Mouse (Mus musculus) hindbrain, embryonic 12.5 days (tissue): Measurements from ENCODE around the gene P3h3. TPM values are rescaled to one million over a fixed set of nuclear protein-coding genes. Genes with fewer than 3 reads are reported as not detected.

Source experiments
- ATAC-seq: fragments of 200-750 bp; cut with Nextera tagmentation; 2 replicates; pipeline ENCODE4 v1.8.0; 2017; ENCODE audit warnings: moderate TSS enrichment; ENCODE audit not compliant: low FRiP score
- H3K27ac ChIP-seq: fragments of 300-500 bp; sonication (generic); 2 replicates; pipeline ENCODE4 v1.5.1; 2016; ENCODE audit warnings: mild to moderate bottlenecking
- H3K27me3 ChIP-seq: fragments of 300-500 bp; sonication (generic); 2 replicates; pipeline ENCODE4 v1.6.1; 2016; ENCODE audit warnings: mild to moderate bottlenecking
- H3K36me3 ChIP-seq: fragments of 300-500 bp; sonication (generic); 2 replicates; pipeline ENCODE4 v1.6.1; 2016; ENCODE audit warnings: mild to moderate bottlenecking
- H3K4me1 ChIP-seq: fragments of 300-500 bp; sonication (generic); 2 replicates; pipeline ENCODE4 v1.6.1; 2016
- H3K4me2 ChIP-seq: fragments of 300-500 bp; sonication (generic); replicated peaks from 2 replicates; pipeline ENCODE4 v1.6.1; 2016; ENCODE audit warnings: mild to moderate bottlenecking
- H3K4me3 ChIP-seq: fragments of 300-500 bp; sonication (generic); 2 replicates; pipeline ENCODE4 v1.5.1; 2016; ENCODE audit warnings: mild to moderate bottlenecking
- H3K9ac ChIP-seq: fragments of 300-500 bp; sonication (generic); 2 replicates; pipeline ENCODE4 v1.6.1; 2016; ENCODE audit warnings: mild to moderate bottlenecking, moderate library complexity
- H3K9me3 ChIP-seq: fragments of 300-500 bp; sonication (generic); replicated peaks from 2 replicates; pipeline ENCODE4 v1.6.1; 2016; ENCODE audit warnings: mild to moderate bottlenecking
- WGBS: fragments of 180-500 bp; shearing (Covaris S2); methylation state at CpG from one replicate; pipeline ENCODE4 v1.1.7; 2016; 5-methylcytosine and 5-hydroxymethylcytosine counted together
- polyA plus RNA-seq: library from polyadenylated mRNA; unstranded; fragments of >200 nt; fragmentation: Nextera tagmentation; extraction: Ambion mirVana; gene quantifications from 2 replicates; pipeline ENCODE4 v1.2.1, GENCODE M21; 2016

Gene P3h3
- polyA plus RNA-seq, 1 experiment from 2014 or later = 39.6 TPM

DNA sequence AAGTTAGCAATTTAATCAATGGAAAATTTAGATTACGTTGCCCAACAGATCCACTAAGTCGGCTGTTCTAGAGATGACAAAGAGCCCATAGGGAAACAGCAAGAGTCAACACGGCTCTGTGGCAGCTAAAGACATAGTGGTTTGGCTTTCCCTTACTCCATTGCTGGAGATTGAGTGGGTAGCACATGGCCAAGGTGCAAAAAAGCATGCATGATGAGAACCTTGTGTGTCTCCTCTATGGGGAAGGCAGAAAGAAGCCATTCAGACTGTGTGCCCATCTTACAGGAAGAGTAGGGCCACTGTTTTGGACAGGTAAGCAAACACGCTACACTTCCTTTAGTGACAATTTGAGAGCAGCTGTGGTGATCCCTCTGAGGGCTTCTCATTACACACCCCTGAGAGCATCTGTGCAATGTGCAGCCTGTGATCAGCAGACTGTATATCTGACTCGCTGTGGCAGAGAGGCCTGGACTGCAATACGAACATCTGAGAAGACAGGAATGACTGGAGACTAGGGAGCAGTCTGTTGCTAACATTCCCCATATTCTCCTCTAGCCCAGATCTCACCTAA lies 31.1 kb upstream of the P3h3 start:
- Histone ChIP-seq H3K36me3 (no peaks in the 10 kb centered on the region), H3K4me1 (0 out of 2 replicates have a peak, but pooled peaks cover 3% of the 10 kb centered on the region), H3K9ac (no peak overlapping the region), H3K27me3 (no peaks in the 10 kb centered on the region), H3K4me3 (no peak overlapping the region), H3K4me2 (no peak overlapping the region), H3K27ac (no peak overlapping the region), H3K9me3 (no peaks in the 10 kb centered on the region)
- WGBS = 92% methylated on average over 6 of the region's 6 CpGs
- no peak for ATAC-seq

DNA sequence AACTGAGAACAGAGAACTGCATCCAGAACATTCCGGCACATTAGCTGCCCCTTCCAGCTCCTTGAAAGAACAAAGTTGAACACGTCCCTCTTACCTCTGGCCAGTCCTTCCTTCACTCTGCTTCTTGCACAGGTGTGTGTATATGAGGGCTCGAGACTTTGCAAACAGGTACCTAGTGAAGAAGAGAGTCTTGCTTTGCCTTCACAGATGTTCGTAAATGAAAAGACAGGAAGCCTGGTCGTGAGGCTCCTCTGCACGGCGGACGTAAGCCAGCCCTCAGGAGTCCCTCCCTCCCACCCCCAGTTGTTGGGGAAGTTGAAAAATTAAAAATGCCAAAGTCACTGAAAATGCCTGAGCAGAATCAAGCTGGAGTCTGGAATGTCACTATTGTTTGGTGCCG lies 30.4 kb upstream of the P3h3 start, which contains the start of gene Cd4:
TSS of gene Cd4 (minus strand) at position 236 of the 400 bp plus-strand sequence.
- no peak for ATAC-seq
- Histone ChIP-seq H3K27ac (no peak within 1 kb of the TSS), H3K4me2 (no peak within 1 kb of the TSS), H3K9me3 (no peaks in the 10 kb centered on the region), H3K36me3 (no peaks in the 10 kb centered on the region), H3K27me3 (no peaks in the 10 kb centered on the region), H3K9ac (no peak within 1 kb of the TSS), H3K4me3 (no peak within 1 kb of the TSS; the same call in 1 of the 2 replicates), H3K4me1 (0 out of 2 replicates have a peak, but pooled peaks cover 3% of the 10 kb centered on the region)
- WGBS = 89% methylated on average over 9 of the region's 9 CpGs

DNA sequence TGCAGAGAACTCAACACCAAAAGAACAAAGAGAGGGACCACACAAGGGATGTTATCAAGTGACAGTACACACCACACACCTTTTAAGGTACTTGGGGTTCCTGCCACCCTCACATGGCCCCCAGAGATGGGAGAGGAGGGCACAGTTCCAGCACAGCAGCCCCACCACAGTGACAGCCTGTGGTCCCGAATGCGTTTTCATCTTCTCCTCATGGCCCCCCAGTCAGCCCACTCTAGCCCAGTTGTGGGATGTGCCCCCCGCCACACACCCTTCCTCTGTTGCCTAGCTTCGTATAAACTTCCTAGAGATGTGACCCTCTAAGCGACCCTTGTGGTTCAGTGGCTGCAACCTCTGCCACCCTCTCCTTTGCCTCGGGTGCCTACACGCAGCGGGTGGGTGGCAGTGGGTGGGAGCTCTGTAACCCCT lies 28.4 kb upstream of the P3h3 start:
- no peak overlapping the region for H3K9ac ChIP-seq
- H3K4me1 ChIP-seq = 0 out of 2 replicates have a peak, but pooled peaks cover 3% of the 10 kb centered on the region
- 90% methylated on average over 8 of the region's 8 CpGs for WGBS
- H3K9me3 ChIP-seq = no peaks in the 10 kb centered on the region
- no peak for ATAC-seq
- H3K36me3 ChIP-seq = no peaks in the 10 kb centered on the region
- no peak overlapping the region for H3K4me3 ChIP-seq
- H3K27ac ChIP-seq = no peak overlapping the region
- no peak overlapping the region for H3K4me2 ChIP-seq
- no peaks in the 10 kb centered on the region for H3K27me3 ChIP-seq

GRCm38 (mm10) chr6:124884714-124885500 lies 27.4 kb upstream of the P3h3 start:
- Histone ChIP-seq H3K9ac (no peak overlapping the region), H3K27ac (no peak overlapping the region), H3K36me3 (no peaks in the 10 kb centered on the region), H3K4me2 (no peak overlapping the region), H3K27me3 (no peaks in the 10 kb centered on the region), H3K4me1 (0 out of 2 replicates have a peak, but pooled peaks cover 3% of the 10 kb centered on the region), H3K9me3 (no peaks in the 10 kb centered on the region), H3K4me3 (no peak overlapping the region)
- 77% methylated on average over 10 of the region's 10 CpGs for WGBS
- no peak for ATAC-seq

DNA sequence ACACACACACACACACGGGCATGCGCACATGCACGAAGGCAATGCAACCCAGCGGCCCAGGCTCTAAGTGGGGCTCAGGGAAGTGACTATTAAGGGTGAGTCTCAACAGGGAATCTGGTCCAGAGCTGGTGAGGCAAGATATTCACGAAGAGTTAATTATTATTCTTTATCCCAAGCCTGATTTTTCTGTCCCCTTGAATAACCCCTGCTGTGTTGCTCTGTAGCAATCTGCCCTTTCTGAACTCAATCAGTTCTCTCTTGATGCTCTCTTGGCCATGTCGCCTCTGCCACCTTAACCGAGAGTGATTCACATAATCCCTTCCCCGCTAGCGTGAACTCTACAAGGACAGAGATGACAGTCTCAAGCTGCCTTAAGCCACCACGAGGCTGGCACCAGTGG lies 25.8 kb upstream of the P3h3 start:
- Histone ChIP-seq H3K4me2 (no peak overlapping the region), H3K9me3 (no peaks in the 10 kb centered on the region), H3K27ac (no peak overlapping the region), H3K36me3 (no peaks in the 10 kb centered on the region), H3K27me3 (no peaks in the 10 kb centered on the region), H3K4me3 (no peak overlapping the region), H3K4me1 (0 out of 2 replicates have a peak, but pooled peaks cover 3% of the 10 kb centered on the region), H3K9ac (no peak overlapping the region)
- ATAC-seq = no peak
- WGBS = 78% methylated on average over 10 of the region's 10 CpGs

DNA sequence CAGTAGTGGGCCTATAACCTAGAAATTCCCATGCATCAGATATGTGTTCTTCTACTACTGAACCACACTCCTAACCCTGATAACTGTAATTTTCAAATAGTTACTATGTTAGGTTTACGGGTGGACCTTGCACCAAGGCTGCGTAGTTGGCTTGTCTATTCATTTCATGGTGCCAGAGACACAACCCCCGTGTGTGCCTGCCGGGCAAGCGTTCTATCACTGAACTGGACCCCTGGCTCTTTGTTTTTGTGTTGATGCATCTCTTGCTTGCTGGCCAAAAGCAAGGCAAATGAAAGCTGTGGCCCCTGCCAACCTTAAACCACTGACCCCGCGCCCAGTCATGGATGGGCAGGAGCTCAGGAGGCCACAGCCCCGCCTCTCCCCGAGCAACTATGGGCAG lies 24.3 kb upstream of the P3h3 start:
- H3K4me1 ChIP-seq = 0 out of 2 replicates have a peak, but pooled peaks cover 3% of the 10 kb centered on the region
- H3K9me3 ChIP-seq = no peaks in the 10 kb centered on the region
- no peak overlapping the region for H3K4me3 ChIP-seq
- 96% methylated on average over 9 of the region's 9 CpGs for WGBS
- no peaks in the 10 kb centered on the region for H3K27me3 ChIP-seq
- H3K36me3 ChIP-seq = no peaks in the 10 kb centered on the region
- no peak overlapping the region for H3K9ac ChIP-seq
- no peak overlapping the region for H3K27ac ChIP-seq
- no peak for ATAC-seq
- no peak overlapping the region for H3K4me2 ChIP-seq

GRCm38 (mm10) chr6:124879390-124879789 lies 21.8 kb upstream of the P3h3 start:
- H3K4me1 ChIP-seq = no peaks in the 10 kb centered on the region
- H3K4me3 ChIP-seq = no peak overlapping the region
- WGBS = 53% methylated on average over 6 of the region's 6 CpGs
- H3K27ac ChIP-seq = no peak overlapping the region
- no peaks in the 10 kb centered on the region for H3K9me3 ChIP-seq
- H3K9ac ChIP-seq = no peak overlapping the region
- no peak overlapping the region for H3K4me2 ChIP-seq
- ATAC-seq = no peak
- no peaks in the 10 kb centered on the region for H3K36me3 ChIP-seq
- H3K27me3 ChIP-seq = no peaks in the 10 kb centered on the region

- Histone ChIP-seq H3K4me3 (no peak overlapping the region), H3K27ac (no peak overlapping the region), H3K9ac (no peak overlapping the region), H3K36me3 (no peaks in the 10 kb centered on the region), H3K27me3 (no peaks in the 10 kb centered on the region), H3K4me1 (no peaks in the 10 kb centered on the region), H3K4me2 (no peak overlapping the region), H3K9me3 (no peaks in the 10 kb centered on the region)
- ATAC-seq = no peak
- WGBS = 60% methylated on average over 2 of the region's 3 CpGs
Observed at GRCm38 (mm10) chr6:124874348-124874747, 16.8 kb upstream of the P3h3 start.

- 47% methylated on average over 6 of the region's 7 CpGs for whole genome bisulfite sequencing
- Histone ChIP-seq H3K4me2 (no peak overlapping the region), H3K27ac (0 out of 2 replicates have a peak overlapping the region, but pooled peaks have one; percentile 44), H3K4me1 (peaks cover 47% of the 10 kb centered on the region), H3K4me3 (no peak overlapping the region), H3K27me3 (no peaks in the 10 kb centered on the region), H3K9me3 (no peaks in the 10 kb centered on the region), H3K9ac (0 out of 2 replicates have a peak overlapping the region, but pooled peaks have one; percentile 11), H3K36me3 (no peaks in the 10 kb centered on the region)
- no peak for ATAC-seq
Observed at GRCm38 (mm10) chr6:124866560-124866959, 9.0 kb upstream of the P3h3 start.

DNA sequence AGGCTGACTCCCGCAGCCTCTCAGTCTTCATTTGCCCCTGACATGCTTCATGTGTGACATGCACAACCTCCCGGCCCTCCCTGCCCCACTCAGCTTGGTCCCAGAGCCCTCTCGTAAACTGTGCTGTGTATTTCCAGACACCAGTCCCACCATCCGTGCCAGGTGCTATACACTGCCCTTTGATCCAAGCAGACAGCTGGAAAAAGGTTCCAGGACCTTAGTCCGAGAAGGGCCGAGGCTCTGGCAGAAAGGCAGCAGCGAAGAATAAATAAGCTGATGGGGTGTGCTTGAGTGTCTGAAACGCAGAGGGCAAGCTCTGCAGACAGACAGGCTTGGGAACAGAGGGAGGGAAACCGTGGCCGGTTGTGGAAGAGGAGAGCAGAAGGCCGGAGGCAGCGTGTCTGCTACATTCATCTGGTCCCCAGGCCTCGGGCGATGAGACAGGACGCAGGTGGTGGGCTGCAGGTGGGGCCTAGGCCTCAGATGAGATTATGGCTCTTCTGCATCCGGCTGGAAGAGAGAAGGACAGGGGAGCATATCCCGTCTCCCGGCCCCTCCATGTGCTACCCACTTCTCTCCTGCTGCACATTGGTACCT lies 8.3 kb upstream of the P3h3 start:
- Histone ChIP-seq H3K4me3 (no peak overlapping the region), H3K4me1 (peaks cover 53% of the 10 kb centered on the region), H3K36me3 (no peaks in the 10 kb centered on the region), H3K27me3 (no peaks in the 10 kb centered on the region), H3K27ac (peak overlapping the region; percentile 44), H3K9ac (no peak overlapping the region), H3K4me2 (no peak overlapping the region), H3K9me3 (no peaks in the 10 kb centered on the region)
- no peak for ATAC-seq
- WGBS = 58% methylated on average over 18 of the region's 18 CpGs

DNA sequence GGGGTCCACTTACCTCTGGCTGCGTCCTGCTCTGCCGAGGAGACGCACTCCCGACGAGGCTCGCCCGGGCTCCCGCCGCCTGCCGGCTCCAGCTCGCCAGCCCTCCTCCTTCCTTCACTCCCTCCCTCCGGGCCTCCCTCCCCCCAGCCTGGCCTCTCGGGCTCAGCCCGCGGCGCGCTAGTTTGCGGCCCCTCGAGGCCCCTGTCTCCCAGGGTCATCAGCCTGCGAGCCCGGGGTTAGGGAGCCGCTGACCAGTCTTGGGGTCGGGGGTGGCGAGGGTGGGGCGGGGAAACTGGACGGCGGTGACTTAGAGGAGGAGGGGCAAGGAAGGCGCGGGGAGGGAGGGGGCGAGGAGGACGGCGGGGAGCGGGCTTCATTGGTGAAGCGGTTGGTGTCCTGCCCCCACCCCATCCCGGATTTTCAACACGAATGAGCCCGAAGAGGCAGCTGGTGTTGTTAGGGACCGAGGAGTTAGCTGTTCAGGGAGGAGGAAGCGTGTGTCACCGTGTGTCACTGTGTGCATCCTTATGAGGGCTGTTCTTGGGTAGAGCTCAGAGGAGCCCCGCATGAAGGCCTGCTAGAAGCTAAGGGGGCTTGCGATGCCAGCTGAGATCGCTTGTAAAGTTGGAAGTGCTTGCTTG lies 6.2 kb upstream of the P3h3 start, which contains the start of gene Gpr162:
TSS of gene Gpr162 (minus strand) at position 326 of the 641 bp plus-strand sequence.
- under 1% methylated on average over 25 of the region's 43 CpGs for WGBS
- H3K9ac ChIP-seq = peak within 1 kb of the TSS; percentile 85

More for the DNA sequence above, 6.2 kb upstream of the P3h3 start, which contains the start of gene Gpr162:
- peak within 1 kb of the TSS; percentile 89 for H3K4me2 ChIP-seq
- H3K27me3 ChIP-seq = peaks cover 7% of the 10 kb centered on the region; the same call in 1 of the 2 replicates
- H3K36me3 ChIP-seq = no peaks in the 10 kb centered on the region
- peaks cover 69% of the 10 kb centered on the region for H3K4me1 ChIP-seq
- peak within 1 kb of the TSS; percentile 92 for H3K27ac ChIP-seq
- ATAC-seq = peak; percentile 63
- no peaks in the 10 kb centered on the region for H3K9me3 ChIP-seq
- peak within 1 kb of the TSS; percentile 61 for H3K4me3 ChIP-seq
